Mouse (Mus musculus) heart, embryonic 11.5 days (tissue): ENCODE results near the gene Snd1. TPM values are rescaled to one million over a fixed set of nuclear protein-coding genes. Genes with fewer than 3 reads are reported as not detected.

Source experiments
- ATAC-seq: fragments of 200-750 bp; cut with Nextera tagmentation; replicated peaks from 2 replicates; pipeline ENCODE4 v1.8.0; 2017; ENCODE audit warnings: moderate library complexity; ENCODE audit not compliant: insufficient number of reproducible peaks, low FRiP score, low TSS enrichment
- H3K27ac ChIP-seq: fragments of 300-500 bp; sonication (generic); 2 replicates; pipeline ENCODE4 v1.5.1; 2014; ENCODE audit warnings: mild to moderate bottlenecking, low read depth, low read length
- H3K27me3 ChIP-seq: fragments of 300-500 bp; sonication (generic); 2 replicates; pipeline ENCODE4 v1.6.1; 2014; ENCODE audit warnings: mild to moderate bottlenecking, low read length, mixed read lengths; ENCODE audit not compliant: control insufficient read depth, insufficient read depth
- H3K36me3 ChIP-seq: fragments of 300-500 bp; sonication (generic); 2 replicates; pipeline ENCODE4 v1.6.1; 2014; ENCODE audit warnings: mild to moderate bottlenecking, low read length, moderate library complexity, mixed read lengths; ENCODE audit not compliant: control insufficient read depth, insufficient read depth
- H3K4me1 ChIP-seq: fragments of 300-500 bp; sonication (generic); 2 replicates; pipeline ENCODE4 v1.6.1; 2014; ENCODE audit warnings: low read length; ENCODE audit not compliant: control insufficient read depth, insufficient read depth
- H3K4me2 ChIP-seq: fragments of 300-500 bp; sonication (generic); 2 replicates; pipeline ENCODE4 v1.6.1; 2014; ENCODE audit warnings: mild to moderate bottlenecking, moderate library complexity
- H3K4me3 ChIP-seq: fragments of 300-500 bp; sonication (generic); 2 replicates; pipeline ENCODE4 v1.5.1; 2014; ENCODE audit warnings: low read depth, low read length
- H3K9ac ChIP-seq: fragments of 300-500 bp; sonication (generic); 2 replicates; pipeline ENCODE4 v1.6.1; 2014; ENCODE audit warnings: mild to moderate bottlenecking, low read depth, low read length, moderate library complexity
- H3K9me3 ChIP-seq: fragments of 300-500 bp; sonication (generic); replicated peaks from 2 replicates; pipeline ENCODE4 v1.6.1; 2016; ENCODE audit warnings: low read length; ENCODE audit not compliant: control insufficient read depth
- WGBS: fragments of 180-500 bp; shearing (Covaris S2); extraction: QIAGEN DNeasy Blood & Tissue Kit; methylation state at CpG from one replicate; pipeline ENCODE4 v1.1.7; 2014; ENCODE audit not compliant: insufficient replicate concordance; 5-methylcytosine and 5-hydroxymethylcytosine counted together
- polyA plus RNA-seq: library from polyadenylated mRNA; unstranded; fragments of >200 nt; fragmentation: Nextera tagmentation; extraction: Ambion mirVana; gene quantifications from 2 replicates; pipeline ENCODE4 v1.2.1, GENCODE M21; 2014

The Snd1 gene
- polyA plus RNA-seq, 1 experiment from 2014 or later, result 87.9 TPM

- no peak overlapping the region for H3K4me3 ChIP-seq
- ATAC-seq, result no peak
- WGBS, result 77% methylated on average over 6 of the region's 6 CpGs
- H3K9me3 ChIP-seq, result no peaks in the 10 kb centered on the region
- H3K4me1 ChIP-seq, result peaks cover 34% of the 10 kb centered on the region
- no peaks in the 10 kb centered on the region for H3K36me3 ChIP-seq
- no peaks in the 10 kb centered on the region for H3K27me3 ChIP-seq
- no peak overlapping the region for H3K9ac ChIP-seq
- no peak overlapping the region for H3K4me2 ChIP-seq
- no peak overlapping the region for H3K27ac ChIP-seq
These were observed 373.4 kb downstream of the Snd1 start for GRCm38 (mm10) chr6:28848285-28848794.

- H3K27ac ChIP-seq, result no peak overlapping the region
These were observed 374.0 kb downstream of the Snd1 start for GRCm38 (mm10) chr6:28848891-28849290.

GRCm38 (mm10) chr6:28849317-28849716 lies 374.4 kb downstream of the Snd1 start:
- peaks cover 42% of the 10 kb centered on the region for H3K4me1 ChIP-seq
- WGBS, result 69% methylated on average over 3 of the region's 3 CpGs
- H3K9ac ChIP-seq, result no peak overlapping the region
- no peaks in the 10 kb centered on the region for H3K36me3 ChIP-seq
- ATAC-seq, result no peak
- H3K27me3 ChIP-seq, result no peaks in the 10 kb centered on the region
- H3K27ac ChIP-seq, result no peak overlapping the region
- H3K4me3 ChIP-seq, result no peak overlapping the region
- H3K9me3 ChIP-seq, result no peaks in the 10 kb centered on the region
- no peak overlapping the region for H3K4me2 ChIP-seq

More at GRCm38 (mm10) chr6:28848891-28849290, 374.0 kb downstream of the Snd1 start:
- no peaks in the 10 kb centered on the region for H3K9me3 ChIP-seq
- H3K4me1 ChIP-seq, result peaks cover 39% of the 10 kb centered on the region
- no peaks in the 10 kb centered on the region for H3K36me3 ChIP-seq
- no peak for ATAC-seq
- H3K9ac ChIP-seq, result no peak overlapping the region
- 73% methylated on average over 9 of the region's 9 CpGs for WGBS
- H3K27me3 ChIP-seq, result no peaks in the 10 kb centered on the region
- no peak overlapping the region for H3K4me3 ChIP-seq
- no peak overlapping the region for H3K4me2 ChIP-seq

- H3K9ac ChIP-seq, result no peak overlapping the region
- no peak overlapping the region for H3K27ac ChIP-seq
- WGBS, result 92% methylated on average over 9 of the region's 9 CpGs
- H3K4me3 ChIP-seq, result no peak overlapping the region
- no peak for ATAC-seq
- H3K9me3 ChIP-seq, result no peaks in the 10 kb centered on the region
- H3K4me1 ChIP-seq, result peaks cover 37% of the 10 kb centered on the region
- no peaks in the 10 kb centered on the region for H3K36me3 ChIP-seq
- no peak overlapping the region for H3K4me2 ChIP-seq
- no peaks in the 10 kb centered on the region for H3K27me3 ChIP-seq
These were observed 375.5 kb downstream of the Snd1 start for GRCm38 (mm10) chr6:28850326-28850900.

GRCm38 (mm10) chr6:28852342-28852741 lies 377.4 kb downstream of the Snd1 start:
- WGBS, result 63% methylated on average over 7 of the region's 7 CpGs
- Histone ChIP-seq H3K36me3 (no peaks in the 10 kb centered on the region), H3K27ac (no peak overlapping the region), H3K4me3 (no peak overlapping the region), H3K27me3 (no peaks in the 10 kb centered on the region), H3K9me3 (no peaks in the 10 kb centered on the region), H3K9ac (no peak overlapping the region), H3K4me2 (no peak overlapping the region), H3K4me1 (peaks cover 43% of the 10 kb centered on the region)
- no peak for ATAC-seq

- Histone ChIP-seq H3K27me3 (no peaks in the 10 kb centered on the region), H3K4me3 (no peak overlapping the region), H3K9me3 (no peaks in the 10 kb centered on the region), H3K27ac (no peak overlapping the region), H3K36me3 (no peaks in the 10 kb centered on the region), H3K9ac (no peak overlapping the region), H3K4me2 (no peak overlapping the region), H3K4me1 (peaks cover 46% of the 10 kb centered on the region)
- WGBS, result 38% methylated on average over 3 of the region's 3 CpGs
- ATAC-seq, result no peak
These were observed 378.2 kb downstream of the Snd1 start for GRCm38 (mm10) chr6:28853164-28853563.

- Histone ChIP-seq H3K4me1 (peaks cover 49% of the 10 kb centered on the region), H3K9me3 (no peaks in the 10 kb centered on the region), H3K36me3 (no peaks in the 10 kb centered on the region), H3K4me2 (no peak overlapping the region), H3K27ac (no peak overlapping the region), H3K4me3 (no peak overlapping the region), H3K9ac (no peak overlapping the region), H3K27me3 (no peaks in the 10 kb centered on the region)
- 50% methylated on average over 2 of the region's 2 CpGs for WGBS
- no peak for ATAC-seq
These were observed 378.7 kb downstream of the Snd1 start for GRCm38 (mm10) chr6:28853654-28854053.

GRCm38 (mm10) chr6:28854598-28854997 lies 379.7 kb downstream of the Snd1 start:
- H3K36me3 ChIP-seq, result no peaks in the 10 kb centered on the region
- 73% methylated on average over 8 of the region's 8 CpGs for WGBS
- no peak overlapping the region for H3K4me3 ChIP-seq
- ATAC-seq, result no peak
- no peak overlapping the region for H3K9ac ChIP-seq
- no peaks in the 10 kb centered on the region for H3K27me3 ChIP-seq
- H3K27ac ChIP-seq, result no peak overlapping the region
- H3K4me1 ChIP-seq, result peaks cover 42% of the 10 kb centered on the region
- H3K4me2 ChIP-seq, result no peak overlapping the region
- H3K9me3 ChIP-seq, result no peaks in the 10 kb centered on the region

GRCm38 (mm10) chr6:28855442-28855841 lies 380.5 kb downstream of the Snd1 start:
- Histone ChIP-seq H3K36me3 (no peaks in the 10 kb centered on the region), H3K4me3 (no peak overlapping the region), H3K27ac (no peak overlapping the region), H3K9me3 (no peaks in the 10 kb centered on the region), H3K4me2 (no peak overlapping the region), H3K9ac (no peak overlapping the region), H3K27me3 (no peaks in the 10 kb centered on the region), H3K4me1 (peaks cover 44% of the 10 kb centered on the region)
- 18% methylated on average over 3 of the region's 3 CpGs for WGBS
- no peak for ATAC-seq
